Mouse (Mus musculus): ENCODE data around the gene Upp2. TPM values are rescaled to one million over a fixed set of nuclear protein-coding genes. Genes with fewer than 3 reads are reported as not detected.

Gene Upp2
- polyA plus RNA-seq, 1 experiment from 2014 or later: 9.6 TPM

DNA sequence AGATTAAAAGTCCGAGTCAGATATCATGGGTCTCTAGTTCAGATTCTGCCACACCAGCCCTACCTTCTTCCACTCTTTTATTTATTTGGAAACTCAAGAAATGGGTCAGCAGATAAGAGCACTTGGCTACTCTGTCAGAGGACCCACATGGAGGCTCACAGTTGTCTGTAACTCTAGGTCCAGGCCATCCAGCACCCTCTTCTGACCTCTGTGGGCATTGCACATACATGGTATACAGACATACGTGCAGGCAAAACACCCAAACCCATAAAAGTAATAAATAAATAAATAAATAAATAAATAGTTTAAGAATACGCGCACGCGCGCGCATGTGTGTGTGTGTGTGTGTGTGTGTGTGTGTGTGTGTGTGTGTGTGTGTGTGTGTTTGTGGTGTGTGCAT is 47.8 kb downstream of the Upp2 start:
- Histone ChIP-seq H3K9ac (ENCODE audit: low read depth, low read length) (no peak overlapping the region), H3K9me3 (replicated peaks; ENCODE audit: low read length) (no peaks in the 10 kb centered on the region), H3K4me2 (ENCODE audit: low read length) (no peak overlapping the region), H3K27ac (no peak overlapping the region), H3K4me3 (replicated peaks; ENCODE audit: low read depth, low read length) (no peak overlapping the region), H3K27me3 (ENCODE audit: insufficient read depth, low read length) (no peaks in the 10 kb centered on the region), H3K4me1 (replicated peaks; ENCODE audit: insufficient read depth, low read length) (no peaks in the 10 kb centered on the region), H3K36me3 (ENCODE audit: insufficient read depth, low read length) (no peaks in the 10 kb centered on the region)
- ATAC-seq (replicated peaks; ENCODE audit: low FRiP score, low read depth) (no peak), DNase-seq (ENCODE audit: low spot score) (no peak)
- 96% methylated on average over 8 of the region's 8 CpGs for WGBS
- TF ChIP-seq CTCF (IDR thresholded peaks at IDR 0.05; ENCODE audit: low read depth): no peak

- Histone ChIP-seq H3K9me3 (replicated peaks; ENCODE audit: low read length) (no peaks in the 10 kb centered on the region), H3K27ac (no peak overlapping the region), H3K4me1 (replicated peaks; ENCODE audit: insufficient read depth, low read length) (no peaks in the 10 kb centered on the region), H3K36me3 (ENCODE audit: insufficient read depth, low read length) (no peaks in the 10 kb centered on the region), H3K27me3 (ENCODE audit: insufficient read depth, low read length) (no peaks in the 10 kb centered on the region), H3K4me2 (ENCODE audit: low read length) (no peak overlapping the region), H3K9ac (ENCODE audit: low read depth, low read length) (no peak overlapping the region), H3K4me3 (replicated peaks; ENCODE audit: low read depth, low read length) (no peak overlapping the region)
- no peak for TF ChIP-seq CTCF (IDR thresholded peaks at IDR 0.05; ENCODE audit: low read depth)
- DNase-seq (ENCODE audit: low spot score): no peak
- ATAC-seq (replicated peaks; ENCODE audit: low FRiP score, low read depth): no peak
- WGBS: 92% methylated on average over 5 of the region's 5 CpGs
Observed at GRCm38 (mm10) chr2:58615766-58616165, 48.7 kb downstream of the Upp2 start.

GRCm38 (mm10) chr2:58625186-58625585 is 58.1 kb downstream of the Upp2 start:
- Histone ChIP-seq H3K27me3 (ENCODE audit: insufficient read depth, low read length) (no peaks in the 10 kb centered on the region), H3K4me3 (replicated peaks; ENCODE audit: low read depth, low read length) (no peak overlapping the region), H3K36me3 (ENCODE audit: insufficient read depth, low read length) (no peaks in the 10 kb centered on the region), H3K4me2 (ENCODE audit: low read length) (no peak overlapping the region), H3K9me3 (replicated peaks; ENCODE audit: low read length) (no peaks in the 10 kb centered on the region), H3K27ac (no peak overlapping the region), H3K9ac (ENCODE audit: low read depth, low read length) (no peak overlapping the region), H3K4me1 (replicated peaks; ENCODE audit: insufficient read depth, low read length) (no peaks in the 10 kb centered on the region)
- TF ChIP-seq CTCF (IDR thresholded peaks at IDR 0.05; ENCODE audit: low read depth): no peak
- ATAC-seq (replicated peaks; ENCODE audit: low FRiP score, low read depth) (no peak), DNase-seq (ENCODE audit: low spot score) (no peak)
- WGBS: 69% methylated on average over 12 of the region's 12 CpGs

- no peaks in the 10 kb centered on the region for H3K9me3 ChIP-seq (replicated peaks; ENCODE audit: low read length)
- H3K9ac ChIP-seq (ENCODE audit: low read depth, low read length): no peak overlapping the region
- H3K4me3 ChIP-seq (replicated peaks; ENCODE audit: low read depth, low read length): no peak overlapping the region
- no peak overlapping the region for H3K27ac ChIP-seq
- no peak overlapping the region for H3K4me2 ChIP-seq (ENCODE audit: low read length)
- no peak for DNase-seq (ENCODE audit: low spot score)
- no peaks in the 10 kb centered on the region for H3K36me3 ChIP-seq (ENCODE audit: insufficient read depth, low read length)
- no peaks in the 10 kb centered on the region for H3K27me3 ChIP-seq (ENCODE audit: insufficient read depth, low read length)
- 33% methylated on average over 2 of the region's 2 CpGs for WGBS
- no peaks in the 10 kb centered on the region for H3K4me1 ChIP-seq (replicated peaks; ENCODE audit: insufficient read depth, low read length)
- ATAC-seq (replicated peaks; ENCODE audit: low FRiP score, low read depth): no peak
- no peak for TF ChIP-seq CTCF (IDR thresholded peaks at IDR 0.05; ENCODE audit: low read depth)
Observed at GRCm38 (mm10) chr2:58625681-58626080, 58.6 kb downstream of the Upp2 start.

DNA sequence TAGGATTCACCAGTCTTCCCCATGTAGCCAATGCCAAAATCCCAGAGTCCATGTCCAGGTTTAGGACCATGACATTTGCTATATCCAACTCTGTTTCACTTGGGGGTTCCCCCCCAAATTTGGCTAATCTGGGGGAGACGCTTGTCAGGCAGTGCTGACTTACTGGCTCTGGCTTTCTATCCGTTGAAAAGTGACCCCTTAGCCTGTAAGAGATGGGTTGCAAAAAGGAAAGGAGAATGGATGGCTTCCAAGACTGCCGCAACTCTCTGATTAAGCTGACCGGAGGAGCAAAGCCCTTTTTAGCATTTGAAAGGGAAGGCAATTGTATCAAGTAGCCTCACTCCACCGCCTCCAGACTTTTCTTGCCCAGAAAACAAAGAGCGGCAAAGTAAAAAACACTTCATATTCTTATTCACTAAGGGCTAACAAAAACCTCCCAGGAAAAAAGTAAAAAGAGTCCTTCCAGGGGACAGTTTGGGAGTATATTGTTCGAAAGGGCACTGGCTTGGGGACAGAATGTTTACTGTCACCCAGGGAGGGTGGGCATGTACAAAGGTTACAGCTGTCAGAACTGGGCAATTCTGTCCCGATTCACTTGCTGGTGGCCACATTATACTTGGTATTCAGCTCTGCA is 59.2 kb downstream of the Upp2 start:
- Histone ChIP-seq H3K4me1 (replicated peaks; ENCODE audit: insufficient read depth, low read length) (no peaks in the 10 kb centered on the region), H3K27me3 (ENCODE audit: insufficient read depth, low read length) (no peaks in the 10 kb centered on the region), H3K9me3 (replicated peaks; ENCODE audit: low read length) (no peaks in the 10 kb centered on the region), H3K9ac (ENCODE audit: low read depth, low read length) (no peak overlapping the region), H3K27ac (no peak overlapping the region), H3K36me3 (ENCODE audit: insufficient read depth, low read length) (no peaks in the 10 kb centered on the region), H3K4me3 (replicated peaks; ENCODE audit: low read depth, low read length) (no peak overlapping the region), H3K4me2 (ENCODE audit: low read length) (no peak overlapping the region)
- DNase-seq (ENCODE audit: low spot score): no peak
- no peak for TF ChIP-seq CTCF (IDR thresholded peaks at IDR 0.05; ENCODE audit: low read depth)
- no peak for ATAC-seq (replicated peaks; ENCODE audit: low FRiP score, low read depth)
- 43% methylated on average over 8 of the region's 8 CpGs for WGBS

GRCm38 (mm10) chr2:58627981-58628380 is 60.9 kb downstream of the Upp2 start:
- Histone ChIP-seq H3K9me3 (replicated peaks; ENCODE audit: low read length) (no peaks in the 10 kb centered on the region), H3K9ac (ENCODE audit: low read depth, low read length) (no peak overlapping the region), H3K27ac (no peak overlapping the region), H3K4me3 (replicated peaks; ENCODE audit: low read depth, low read length) (no peak overlapping the region), H3K4me1 (replicated peaks; ENCODE audit: insufficient read depth, low read length) (no peaks in the 10 kb centered on the region), H3K4me2 (ENCODE audit: low read length) (no peak overlapping the region), H3K27me3 (ENCODE audit: insufficient read depth, low read length) (no peaks in the 10 kb centered on the region), H3K36me3 (ENCODE audit: insufficient read depth, low read length) (no peaks in the 10 kb centered on the region)
- no peak for TF ChIP-seq CTCF (IDR thresholded peaks at IDR 0.05; ENCODE audit: low read depth)
- ATAC-seq (replicated peaks; ENCODE audit: low FRiP score, low read depth): no peak
- 65% methylated on average over 2 of the region's 2 CpGs for WGBS
- no peak for DNase-seq (ENCODE audit: low spot score)

GRCm38 (mm10) chr2:58628993-58629392 is 61.9 kb downstream of the Upp2 start:
- Histone ChIP-seq H3K9me3 (replicated peaks; ENCODE audit: low read length) (no peaks in the 10 kb centered on the region), H3K4me3 (replicated peaks; ENCODE audit: low read depth, low read length) (no peak overlapping the region), H3K4me1 (replicated peaks; ENCODE audit: insufficient read depth, low read length) (no peaks in the 10 kb centered on the region), H3K36me3 (ENCODE audit: insufficient read depth, low read length) (no peaks in the 10 kb centered on the region), H3K4me2 (ENCODE audit: low read length) (no peak overlapping the region), H3K27ac (no peak overlapping the region), H3K27me3 (ENCODE audit: insufficient read depth, low read length) (no peaks in the 10 kb centered on the region), H3K9ac (ENCODE audit: low read depth, low read length) (no peak overlapping the region)
- ATAC-seq (replicated peaks; ENCODE audit: low FRiP score, low read depth): no peak
- 73% methylated on average over 3 of the region's 3 CpGs for WGBS
- no peak for DNase-seq (ENCODE audit: low spot score)
- TF ChIP-seq CTCF (IDR thresholded peaks at IDR 0.05; ENCODE audit: low read depth): no peak

Measured in kidney, postnatal 0 days (tissue).